Mouse (Mus musculus) heart, embryonic 15.5 days (tissue): Measurements from ENCODE around the gene Slc39a10. TPM values are rescaled to one million over a fixed set of nuclear protein-coding genes. Genes with fewer than 3 reads are reported as not detected.
"Not testable (repeated sequence)": the region's sequence is repeated elsewhere in the genome, so short reads cannot be mapped to it uniquely, and the experiment has no call there.

Experiments
- ATAC-seq: fragments of 200-750 bp; cut with Nextera tagmentation; replicated peaks from 2 replicates; pipeline ENCODE4 v1.8.0; 2017; ENCODE audit warnings: low read depth, moderate TSS enrichment; ENCODE audit not compliant: insufficient number of reproducible peaks, insufficient read depth, low FRiP score
- H3K27ac ChIP-seq: fragments of 300-500 bp; sonication (generic); 2 replicates; pipeline ENCODE4 v1.5.1; 2015; ENCODE audit warnings: mild to moderate bottlenecking, inconsistent platforms
- H3K27me3 ChIP-seq: fragments of 300-500 bp; sonication (generic); 2 replicates; pipeline ENCODE4 v1.6.1; 2015; ENCODE audit warnings: inconsistent platforms
- H3K36me3 ChIP-seq: fragments of 300-500 bp; sonication (generic); 2 replicates; pipeline ENCODE4 v1.6.1; 2015; ENCODE audit warnings: mild to moderate bottlenecking, inconsistent platforms
- H3K4me1 ChIP-seq: fragments of 300-500 bp; sonication (generic); replicated peaks from 2 replicates; pipeline ENCODE4 v1.6.1; 2015; ENCODE audit warnings: inconsistent platforms
- H3K4me2 ChIP-seq: fragments of 300-500 bp; sonication (generic); 2 replicates; pipeline ENCODE4 v1.6.1; 2015; ENCODE audit warnings: inconsistent platforms, mild to moderate bottlenecking, moderate library complexity
- H3K4me3 ChIP-seq: fragments of 300-500 bp; sonication (generic); 2 replicates; pipeline ENCODE4 v1.5.1; 2015; ENCODE audit warnings: mild to moderate bottlenecking, inconsistent platforms
- H3K9ac ChIP-seq: fragments of 300-500 bp; sonication (generic); 2 replicates; pipeline ENCODE4 v1.6.1; 2015; ENCODE audit warnings: mild to moderate bottlenecking, inconsistent platforms
- H3K9me3 ChIP-seq: fragments of 300-500 bp; sonication (generic); replicated peaks from 2 replicates; pipeline ENCODE4 v1.6.1; 2016; ENCODE audit warnings: inconsistent platforms
- WGBS: fragments of 180-500 bp; shearing (Covaris S2); methylation state at CpG from one replicate; pipeline ENCODE4 v1.1.7; 2015; ENCODE audit warnings: mixed read lengths; 5-methylcytosine and 5-hydroxymethylcytosine counted together
- polyA plus RNA-seq: library from polyadenylated mRNA; unstranded; fragments of >200 nt; fragmentation: Nextera tagmentation; extraction: Ambion mirVana; gene quantifications from 2 replicates; pipeline ENCODE4 v1.2.1, GENCODE M21; 2015

Gene Slc39a10
- polyA plus RNA-seq, 1 experiment from 2014 or later, result 22.2 TPM

DNA sequence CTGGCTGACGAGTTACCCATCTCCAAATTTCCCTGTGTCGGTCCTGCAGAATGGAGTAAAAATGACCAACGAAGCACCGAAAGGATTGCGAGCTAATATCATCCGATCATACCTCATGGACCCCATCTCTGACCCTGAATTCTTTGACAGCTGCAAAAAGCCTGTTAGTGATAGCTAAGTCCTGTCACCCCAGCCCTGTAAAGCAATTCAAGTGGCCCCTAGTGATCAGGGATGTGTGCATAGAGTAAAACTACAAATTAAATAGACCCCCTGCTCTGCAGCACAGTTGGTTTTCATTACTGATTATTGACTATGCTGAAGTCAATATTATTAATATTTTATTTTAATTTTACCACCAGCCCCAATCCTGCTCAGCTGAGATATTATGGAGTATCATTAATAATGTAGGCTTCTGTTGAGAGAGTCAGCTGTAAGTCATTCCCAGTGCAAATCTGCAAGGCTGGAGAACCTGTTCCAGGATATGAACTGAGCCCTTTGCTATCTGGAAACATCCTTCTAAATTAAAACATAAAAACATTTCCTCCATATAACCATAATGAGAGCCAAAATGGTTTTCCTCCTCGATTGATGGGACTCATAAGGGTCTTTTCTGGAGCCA is 122.5 kb downstream of the Slc39a10 start:
- H3K9ac ChIP-seq, H3K4me2 ChIP-seq, H3K9me3 ChIP-seq, H3K4me3 ChIP-seq, ATAC-seq, H3K36me3 ChIP-seq, H3K27me3 ChIP-seq, H3K27ac ChIP-seq, H3K4me1 ChIP-seq: not testable (repeated sequence)
- WGBS, result 84% methylated on average over 7 of the region's 7 CpGs

DNA sequence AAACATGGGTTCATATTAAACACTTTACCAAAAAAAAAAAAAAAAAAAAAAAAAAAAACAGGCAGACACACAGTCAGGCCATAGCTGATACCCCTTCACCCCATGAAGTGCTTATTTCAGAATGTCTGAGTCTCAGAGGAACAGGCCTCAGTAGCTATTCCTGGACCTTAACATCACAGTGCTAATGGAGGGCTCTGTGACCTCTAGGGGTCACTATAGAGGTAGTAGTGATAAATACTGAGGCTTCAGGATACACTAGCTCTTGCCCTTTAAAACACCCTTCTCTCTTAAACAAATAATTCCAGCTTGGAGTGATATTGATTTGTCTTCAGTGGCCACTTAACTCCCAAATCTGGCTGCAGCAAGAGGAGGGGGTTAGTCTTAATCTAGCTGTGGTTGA is 123.3 kb downstream of the Slc39a10 start:
- ATAC-seq, H3K4me3 ChIP-seq, H3K4me2 ChIP-seq: not testable (repeated sequence)

GRCm38 (mm10) chr1:46764600-46764999 is 128.1 kb downstream of the Slc39a10 start:
- H3K9ac ChIP-seq, H3K36me3 ChIP-seq, ATAC-seq, H3K4me1 ChIP-seq, H3K4me3 ChIP-seq, H3K9me3 ChIP-seq, H3K27ac ChIP-seq, H3K27me3 ChIP-seq, H3K4me2 ChIP-seq: not testable (repeated sequence)
- whole genome bisulfite sequencing, result 28% methylated on average over 3 of the region's 3 CpGs

More for the DNA sequence above, 123.3 kb downstream of the Slc39a10 start:
- H3K36me3 ChIP-seq, H3K9ac ChIP-seq, H3K27me3 ChIP-seq, H3K27ac ChIP-seq, H3K4me1 ChIP-seq, H3K9me3 ChIP-seq: not testable (repeated sequence)
